Mouse (Mus musculus) myocyte (in vitro differentiated cells): ENCODE measurements around the gene Aktip.

Experiments used
- E2F4 ChIP-seq: IDR thresholded peaks from one replicate; pipeline ENCODE4 v1.6.1; 2011; ENCODE audit warnings: mild to moderate bottlenecking, control low read depth, moderate library complexity; ENCODE audit not compliant: insufficient read depth
- MYOG ChIP-seq, 3 experiments: IDR thresholded peaks; one replicate each; pipeline ENCODE4 v1.6.1; 2011; ENCODE audit warnings: control low read depth in 2 of 3, low read depth in 2 of 3, mild to moderate bottlenecking in 2 of 3; ENCODE audit not compliant: insufficient read length in 2 of 3, control insufficient read depth in 1 of 3, insufficient read depth in 1 of 3

GRCm38 (mm10) chr8:91218271-91218670 lies 18.5 kb upstream of the Aktip start:
- TF ChIP-seq MYOG (IDR thresholded peaks at IDR 0.05; ENCODE audit: control insufficient read depth in 1 of 3, insufficient read depth in 1 of 3, insufficient read length in 2 of 3, low read depth in 2 of 3) (no peak), E2F4 (no peak)
